Mouse (Mus musculus) embryo, embryonic 10 days (tissue): Measurements from ENCODE around the gene D130052B06Rik.

Experiments
- DNase-seq: peaks from one replicate; pipeline ENCODE4 v3.0.0-alpha.2; 2015; ENCODE audit warnings: low spot score

D130052B06Rik gene

DNA sequence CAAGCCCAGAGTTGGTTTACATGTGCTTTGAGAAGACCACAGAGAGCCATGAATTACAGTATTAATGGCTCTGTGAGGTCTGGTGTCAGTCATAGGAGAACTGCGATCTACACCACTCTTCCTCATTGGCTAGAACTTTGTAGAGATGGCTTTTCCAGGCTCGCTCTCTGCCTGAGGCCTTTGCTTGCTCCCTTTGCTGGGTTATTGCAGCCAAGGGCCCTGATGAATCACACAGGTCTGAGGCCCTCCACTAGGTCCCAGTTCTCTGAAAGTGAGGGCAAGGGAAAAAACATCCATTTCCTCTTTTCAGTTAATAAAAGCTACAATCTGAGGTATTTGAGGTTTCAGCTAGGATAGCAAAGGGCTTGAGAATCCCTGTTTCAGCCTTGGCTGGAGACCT, 64.5 kb downstream of the D130052B06Rik start:
- DNase-seq: no peak

DNA sequence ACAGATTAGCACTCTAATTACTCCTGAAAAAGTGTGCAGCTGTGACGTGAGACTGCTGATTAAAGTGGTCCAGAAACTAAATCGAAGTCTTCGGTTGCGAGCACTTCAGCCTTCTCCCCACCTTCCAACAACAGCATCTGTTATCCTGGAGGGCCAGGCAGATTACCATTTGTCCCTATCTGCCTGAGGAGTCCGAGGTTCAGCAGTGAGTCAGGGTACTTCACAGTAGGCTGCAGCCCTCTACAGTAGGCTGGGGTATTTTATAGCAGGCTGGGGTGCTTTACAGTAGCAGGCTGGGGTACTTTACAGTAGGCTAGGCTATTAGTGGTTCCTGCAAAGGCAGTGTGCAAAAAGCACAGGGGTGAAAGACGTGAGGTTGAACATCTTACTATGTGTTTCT, 69.3 kb downstream of the D130052B06Rik start:
- DNase-seq: no peak

DNA sequence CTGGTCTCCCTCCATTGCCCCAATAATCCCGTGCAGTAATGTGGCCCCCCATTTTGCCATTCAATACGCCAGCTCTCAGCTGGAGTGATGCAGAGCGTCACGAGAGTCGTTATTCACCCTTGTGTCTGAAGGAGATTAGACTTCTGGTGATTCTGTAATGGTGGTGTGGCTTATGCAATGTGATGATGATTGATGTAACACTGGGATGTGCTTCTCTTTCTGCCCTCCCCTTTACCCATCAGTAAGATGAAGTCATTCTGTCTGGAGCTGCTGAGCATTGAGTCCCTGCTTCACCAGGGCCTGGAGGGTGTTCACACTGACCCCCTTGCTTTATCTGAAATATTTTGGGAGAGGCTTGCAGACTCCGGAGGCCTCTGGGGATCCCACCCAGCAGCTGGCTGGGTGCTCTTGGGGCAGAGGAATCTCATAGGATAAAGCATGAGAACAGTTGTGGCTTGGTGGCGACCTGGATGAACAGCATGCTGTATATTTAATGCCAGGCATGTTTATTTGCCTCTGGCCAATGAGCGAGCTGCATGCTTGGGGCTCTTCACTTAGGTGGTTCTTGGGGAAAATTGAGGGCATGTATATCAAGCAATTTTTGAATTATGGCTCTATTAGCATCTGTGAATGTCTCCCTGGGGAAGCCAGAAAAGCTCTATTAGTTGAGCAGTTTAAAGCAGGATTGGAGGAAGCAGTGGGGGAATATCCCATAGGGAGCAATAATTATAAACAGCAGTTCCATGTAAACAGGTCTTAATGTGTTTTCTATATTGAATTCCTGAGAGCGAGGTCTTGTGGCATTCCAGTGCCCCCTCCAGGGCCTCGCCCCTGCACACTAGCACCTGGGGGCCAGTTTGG, 71.2 kb downstream of the D130052B06Rik start:
- DNase-seq: no peak
